Mouse (Mus musculus) lung, postnatal 0 days (tissue): Measurements from ENCODE around the gene Rpl23.
"Not testable (repeated sequence)": the region's sequence is repeated elsewhere in the genome, so short reads cannot be mapped to it uniquely, and the experiment has no call there.

ENCODE experiments used
- CTCF ChIP-seq: IDR thresholded peaks from 2 replicates; pipeline ENCODE4 v1.5.1; 2016; ENCODE audit warnings: antibody characterized with exemption, mild to moderate bottlenecking
- EP300 ChIP-seq: IDR thresholded peaks from 2 replicates; pipeline ENCODE4 v1.6.1; 2016; ENCODE audit warnings: antibody characterized with exemption, mild to moderate bottlenecking, control low read depth

- not testable (repeated sequence) for TF ChIP-seq CTCF, EP300
These were observed 8.7 kb upstream of the Rpl23 start for GRCm38 (mm10) chr11:97790778-97791438.
